Mouse (Mus musculus): ENCODE data around the gene Gm49322. TPM values are rescaled to one million over a fixed set of nuclear protein-coding genes. Genes with fewer than 3 reads are reported as not detected.

Gm49322 gene
- total RNA-seq, 2 experiments from 2014 or later, result 0.21 to 0.33 TPM

DNA sequence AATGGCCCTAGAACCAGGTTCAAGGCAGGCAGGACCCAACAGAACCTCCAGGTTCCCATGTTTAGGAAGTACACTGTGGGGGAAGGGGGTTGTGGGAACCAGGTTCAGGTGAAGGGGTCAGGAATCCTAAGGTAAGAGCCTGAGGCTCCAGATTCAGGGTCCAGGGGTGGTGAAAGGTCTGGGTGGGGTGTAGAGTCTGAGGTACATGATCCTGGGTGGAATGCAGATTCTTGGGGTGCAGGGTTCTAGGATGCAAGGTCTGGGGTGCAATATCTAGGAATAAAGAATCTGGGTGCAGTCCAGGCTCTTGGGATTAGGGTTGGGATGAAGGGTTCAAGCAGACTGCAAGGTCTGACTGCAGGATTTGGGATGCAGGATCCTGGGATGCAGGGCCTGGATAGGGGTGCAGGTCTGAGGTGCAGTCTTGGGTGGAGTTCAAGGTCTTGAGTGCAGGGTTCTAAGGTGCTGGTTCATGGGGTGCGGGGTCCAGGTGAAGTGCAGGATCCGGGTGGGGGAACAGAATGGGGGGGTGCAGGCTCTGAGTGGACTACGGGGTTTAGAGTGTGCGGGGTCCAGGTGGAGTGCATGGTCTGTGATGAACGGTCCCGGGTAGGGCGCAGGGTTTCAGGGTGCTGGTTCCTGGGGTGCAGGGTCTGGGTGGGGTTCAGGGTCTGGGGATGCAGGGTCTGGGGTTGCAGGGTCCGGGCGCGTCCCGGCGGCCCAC lies 49.7 kb downstream of the Gm49322 start:
- DNase-seq, result no peak

DNA sequence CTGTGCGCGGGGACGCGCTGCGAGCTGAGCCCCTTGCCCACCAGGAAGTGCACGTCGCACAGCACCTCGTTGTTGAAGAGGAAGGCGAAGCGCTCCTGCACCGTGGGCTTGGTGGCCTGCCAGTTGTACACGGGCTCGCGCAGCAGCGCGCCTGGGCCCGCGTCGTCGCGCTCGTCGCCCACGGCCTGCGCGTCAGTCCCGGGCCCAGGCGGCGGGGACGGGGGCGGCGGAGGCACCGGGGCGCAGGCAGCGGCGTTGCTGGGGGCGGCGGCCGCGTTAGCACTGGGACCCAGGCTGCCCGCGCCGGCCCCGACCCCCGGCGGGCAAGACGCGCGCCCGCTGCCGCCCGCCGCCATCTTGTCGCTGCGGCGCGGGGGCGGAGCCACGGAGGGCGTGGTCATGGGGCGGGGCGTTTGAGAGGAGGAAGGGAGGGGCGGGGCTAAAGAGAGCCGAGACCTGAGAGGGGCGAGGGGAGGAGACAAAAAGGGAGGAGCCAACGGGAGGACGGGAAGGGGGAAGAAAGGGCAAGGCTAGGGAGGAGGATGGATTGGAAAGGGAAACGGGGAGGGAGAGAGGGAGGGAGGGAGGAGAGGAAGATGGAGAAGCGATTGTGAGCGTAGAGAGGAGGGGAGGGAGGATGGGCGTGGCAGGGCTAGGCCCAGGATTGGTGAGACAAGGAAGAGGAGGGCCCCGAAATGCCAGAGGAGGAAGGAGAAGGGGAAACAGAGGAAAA lies 50.5 kb downstream of the Gm49322 start:
- peak; percentile 95 for DNase-seq

DNA sequence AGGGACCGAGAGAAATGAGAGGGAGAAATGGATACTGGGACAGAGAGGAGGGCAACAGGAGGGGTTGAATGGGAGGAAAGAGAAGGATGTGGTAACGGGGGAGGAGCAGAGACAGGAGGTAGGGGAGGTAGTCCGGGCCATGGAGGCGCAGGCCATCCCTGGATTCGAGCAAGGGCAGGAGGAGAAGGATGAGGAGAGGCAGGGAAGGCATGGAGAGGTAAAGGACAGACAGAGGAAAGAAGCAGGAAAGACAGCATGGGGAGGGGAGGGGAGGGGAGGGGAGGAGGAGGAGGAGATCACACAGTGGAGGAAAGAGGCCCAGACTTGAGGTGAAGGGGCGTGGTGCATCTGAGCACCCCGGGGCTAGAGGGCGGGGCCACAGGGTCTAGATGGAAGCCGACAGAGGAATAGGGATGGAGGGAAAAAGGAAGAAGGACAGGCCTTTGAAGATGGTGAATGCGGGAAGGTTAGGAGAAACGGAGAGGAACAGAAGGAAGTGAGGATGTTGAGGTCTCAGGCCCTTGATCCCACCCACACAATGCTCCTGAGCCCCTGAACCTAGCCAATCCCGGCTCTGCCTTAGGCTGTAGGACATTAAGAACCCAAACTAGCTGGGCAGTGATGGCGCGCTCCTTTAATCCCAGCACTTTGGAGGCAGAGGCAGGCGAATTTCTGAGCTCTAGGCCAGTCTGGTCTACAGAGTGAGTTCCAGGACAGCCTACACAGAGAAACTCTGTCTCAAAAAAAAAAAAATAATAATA lies 51.2 kb downstream of the Gm49322 start, which contains the start of gene Btbd2:
Gene Btbd2 (minus strand): TSS at position 209 of the 761 bp plus-strand sequence.
- DNase-seq, result no peak

DNA sequence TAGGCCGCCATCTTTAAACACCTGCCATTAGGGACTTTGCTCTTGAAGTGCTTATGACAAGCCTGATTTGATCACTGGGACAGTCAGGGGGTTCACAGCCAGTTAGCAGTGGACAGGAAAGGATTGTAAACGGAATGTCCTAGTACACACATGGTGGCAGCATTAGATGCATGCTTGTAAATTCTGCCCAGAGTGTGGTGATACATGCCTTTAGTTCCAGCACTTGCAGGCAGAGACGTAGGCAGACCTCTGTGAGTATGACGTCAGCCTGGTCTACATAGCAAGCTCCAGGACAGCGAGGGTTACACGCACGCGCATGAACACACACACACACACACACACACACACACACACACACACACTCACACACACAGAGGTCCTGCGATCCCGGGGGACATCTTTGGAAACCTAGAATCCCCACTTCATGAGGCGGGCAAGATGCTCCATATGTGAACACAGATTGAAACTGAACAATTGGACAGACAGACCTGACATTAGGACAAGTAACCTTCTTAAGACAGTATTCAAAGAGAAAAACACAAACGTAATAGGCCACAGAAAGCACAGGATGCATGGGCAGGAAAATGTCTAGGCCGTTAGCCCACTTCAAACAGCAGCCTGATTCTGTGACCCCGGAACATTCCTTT lies 52.5 kb downstream of the Gm49322 start:
- DNase-seq, result no peak

DNA sequence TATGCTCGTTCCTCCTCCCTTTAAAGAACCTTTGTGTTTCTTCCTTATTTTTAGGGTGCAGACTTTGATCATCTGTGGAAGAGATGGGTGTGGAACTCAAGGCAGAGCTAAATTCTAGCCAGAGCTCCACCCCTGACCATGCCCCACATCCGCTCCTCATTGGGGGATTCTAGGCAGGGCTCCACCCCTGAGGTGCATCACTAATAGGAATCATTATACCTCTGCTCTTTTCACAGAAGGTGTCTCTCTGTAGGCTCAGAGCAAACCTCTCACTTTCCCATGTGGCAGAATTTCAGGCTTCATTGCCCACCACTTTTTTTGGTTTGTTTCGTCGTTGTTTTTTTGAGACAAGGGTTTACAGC lies 53.0 kb downstream of the Gm49322 start:
- DNase-seq, result no peak

DNA sequence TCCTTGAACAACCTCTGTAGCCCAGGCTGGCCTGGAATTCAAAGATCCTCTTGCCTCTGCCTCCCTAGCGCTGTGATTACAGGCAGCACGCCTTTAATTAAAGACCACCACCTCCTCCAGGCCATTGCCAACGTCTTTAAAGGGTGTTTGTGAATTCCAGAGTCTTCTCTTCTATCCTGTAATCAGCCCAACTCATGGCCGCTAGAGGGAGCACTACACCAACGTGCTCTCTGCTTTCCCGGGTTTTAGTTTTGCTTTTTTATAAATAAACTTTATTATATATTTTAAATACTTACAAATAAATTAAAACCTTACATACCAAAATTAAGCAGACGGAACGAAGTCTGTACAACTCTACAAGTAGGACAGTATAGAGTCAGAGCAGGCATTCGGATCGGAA lies 53.4 kb downstream of the Gm49322 start:
- no peak for DNase-seq

DNA sequence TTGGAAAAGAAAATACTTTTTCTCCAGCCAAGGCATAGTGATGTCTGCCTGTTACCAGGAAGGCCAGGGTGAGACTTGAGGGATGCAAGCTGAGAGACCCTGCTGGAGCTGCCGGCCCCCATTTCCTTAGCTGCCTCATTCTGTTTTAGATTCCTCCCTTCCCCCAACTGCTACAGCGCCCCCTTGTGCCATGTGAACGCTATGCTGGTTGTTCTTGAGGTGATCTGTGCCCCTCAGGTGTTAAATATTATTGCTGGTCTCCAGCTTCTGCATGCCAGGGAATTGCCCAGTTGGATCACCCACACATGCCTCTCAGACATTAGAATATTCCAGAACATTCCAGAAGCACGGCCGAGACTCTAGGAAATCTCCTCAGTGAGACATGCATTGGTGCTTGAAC lies 55.3 kb downstream of the Gm49322 start:
- DNase-seq, result no peak

DNA sequence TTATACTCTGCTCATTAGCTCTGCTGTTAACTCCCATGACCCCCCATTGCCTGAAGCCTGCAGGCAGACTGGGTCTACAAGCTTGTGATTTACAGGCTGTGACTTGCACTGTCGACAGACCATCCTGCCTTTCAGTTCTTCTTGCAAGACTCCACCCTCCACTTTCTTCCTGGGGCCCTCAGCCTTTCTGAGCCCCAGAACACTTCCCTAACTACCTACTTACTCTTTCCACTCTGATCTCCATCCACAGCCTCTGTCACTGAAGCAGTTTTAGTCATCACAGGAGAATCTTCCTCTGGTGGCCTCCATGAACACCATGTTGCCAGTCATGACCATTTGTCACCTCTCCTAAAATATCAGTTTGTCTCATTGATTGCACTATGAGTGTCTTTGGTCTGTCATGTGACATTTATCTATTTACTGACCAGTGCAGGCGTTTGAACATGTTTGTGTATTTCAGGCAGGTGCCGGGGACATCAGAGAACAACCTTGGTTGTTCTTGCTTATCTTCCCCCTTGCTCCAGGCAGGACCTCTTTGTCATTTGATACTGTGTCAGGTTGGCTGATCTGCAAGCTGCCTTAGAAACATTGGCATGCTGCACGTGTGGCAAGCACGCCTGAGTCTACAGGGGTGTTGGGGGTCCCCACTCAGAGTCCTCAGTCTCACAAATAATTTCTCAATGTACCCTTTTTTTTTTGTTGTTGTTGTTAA lies 57.8 kb downstream of the Gm49322 start:
- no peak for DNase-seq

DNA sequence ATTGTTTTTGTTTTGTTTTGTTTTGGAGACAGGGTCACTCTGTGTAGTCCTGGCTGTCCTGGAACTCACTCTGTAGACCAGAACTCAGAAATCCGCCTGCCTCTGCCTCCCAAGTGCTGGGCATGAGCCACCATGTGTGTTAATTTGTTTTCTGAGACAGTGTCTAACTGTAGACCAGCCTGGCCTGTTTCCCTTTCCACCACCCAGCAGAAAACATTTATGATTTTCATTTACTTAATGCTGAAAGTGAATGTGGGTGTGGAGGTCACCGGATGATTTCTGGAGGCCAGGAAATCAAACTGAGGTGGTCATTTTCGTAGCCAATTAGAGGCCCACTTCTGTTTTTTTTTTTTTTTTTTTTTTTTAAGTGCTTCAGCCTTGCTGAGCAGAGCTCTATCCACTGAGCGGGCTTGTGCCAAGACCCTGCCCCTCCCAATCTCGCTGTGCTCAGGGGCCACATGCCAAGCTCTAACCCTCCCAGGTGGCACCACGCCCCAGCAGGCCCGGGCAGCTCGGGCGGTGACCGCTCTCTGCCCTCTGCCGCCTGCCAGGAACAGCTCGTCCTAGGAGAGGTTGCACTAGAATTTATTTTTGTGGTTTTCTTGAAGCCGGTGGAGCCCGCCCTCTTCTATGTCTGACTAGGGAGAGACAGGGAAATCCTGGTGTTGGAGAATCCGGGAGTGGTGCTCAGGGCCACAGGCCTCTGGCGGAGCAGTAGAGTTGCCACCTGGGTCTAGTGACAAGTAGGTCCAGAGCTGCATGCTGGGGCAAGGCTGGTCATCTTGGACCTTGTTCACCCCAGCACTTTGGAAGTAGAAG lies 58.6 kb downstream of the Gm49322 start:
- peak; percentile 97 for DNase-seq

DNA sequence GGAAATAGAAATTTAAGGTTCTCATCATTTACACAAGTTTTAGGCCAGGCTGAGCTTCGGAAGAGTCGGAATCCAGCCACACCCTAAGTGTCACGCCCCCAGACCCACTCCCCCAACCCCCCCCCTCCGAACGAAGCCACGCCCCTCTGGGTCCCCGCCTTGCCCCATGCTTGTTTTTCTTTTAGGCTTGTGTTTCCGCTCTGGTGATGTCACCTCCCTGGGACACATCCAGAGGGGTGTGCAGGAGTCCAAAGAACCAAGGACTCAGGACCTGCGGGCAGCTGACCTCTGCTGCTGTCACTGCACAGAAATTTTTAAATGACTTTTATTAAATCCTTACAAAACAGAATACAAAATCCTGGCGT lies 59.2 kb downstream of the Gm49322 start:
- DNase-seq, result peak; percentile 87

Small RNA genes lying within 50 kb of the gene (microRNA-seq; reads per million reads assigned to microRNA genes)
- gene Mir6912 (ENCODE audit: borderline replicate concordance in 2 of 2), result 0 reads per million in 2 experiments

Other genes starting within 250 kb of the Gm49322 start
- under 1 TPM; 0.13 TPM for gene Plk5, start 249.6 kb upstream of the Gm49322 start, total RNA-seq (2021)
- 1 to 10 TPM; 3.9 to 4.3 TPM for gene Mex3d, start 218.4 kb upstream of the Gm49322 start, total RNA-seq (2021)
- 10 to 100 TPM; 78.7 to 93.6 TPM for gene Mbd3, start 206.5 kb upstream of the Gm49322 start, total RNA-seq (2021)
- 100 to 1,000 TPM; 913 to 952 TPM for gene Uqcr11, start 199.2 kb upstream of the Gm49322 start, total RNA-seq (2021)
- gene Tcf3, start 172.4 kb upstream of the Gm49322 start, total RNA-seq (2021), result 10 to 100 TPM; 11.1 to 13.8 TPM
- not detected for gene Onecut3, start 111.2 kb upstream of the Gm49322 start, total RNA-seq (2021)
- gene Atp8b3, start 66.9 kb upstream of the Gm49322 start, total RNA-seq (2021), result not detected
- gene Rexo1, start 44.5 kb upstream of the Gm49322 start, total RNA-seq (2021), result 1 to 10 TPM; 8.4 to 9.3 TPM
- gene Klf16, start 28.7 kb upstream of the Gm49322 start, total RNA-seq (2021), result 1 to 10 TPM; 1.2 to 2.0 TPM
- gene Abhd17a, start 15.7 kb upstream of the Gm49322 start, total RNA-seq (2021), result 10 to 100 TPM; 53.8 to 58.8 TPM
- gene Scamp4, start 3.1 kb upstream of the Gm49322 start, total RNA-seq (2021), result 10 to 100 TPM; 14.3 to 18.4 TPM
- gene Adat3, start 3.1 kb upstream of the Gm49322 start, total RNA-seq (2021), result 1 to 10 TPM in 1 of 2 experiments, under 1 TPM in 1; 0.92 to 1.2 TPM
- 10 to 100 TPM; 85.8 to 99.9 TPM for gene Csnk1g2, start 16.8 kb downstream of the Gm49322 start, total RNA-seq (2021)
- 10 to 100 TPM; 30.5 to 31.4 TPM for gene Btbd2, start 51.0 kb downstream of the Gm49322 start, total RNA-seq (2021)
- gene Mknk2, start 72.1 kb downstream of the Gm49322 start, total RNA-seq (2021), result 100 to 1,000 TPM; 243 to 270 TPM
- 1 to 10 TPM; 5.7 to 6.8 TPM for gene Mob3a, start 96.0 kb downstream of the Gm49322 start, total RNA-seq (2021)
- gene Izumo4, start 96.2 kb downstream of the Gm49322 start, total RNA-seq (2021), result 1 to 10 TPM; 2.4 to 3.8 TPM
- gene Ap3d1, start 136.2 kb downstream of the Gm49322 start, total RNA-seq (2021), result 10 to 100 TPM; 22.1 to 25.0 TPM
- gene Dot1l, start 149.2 kb downstream of the Gm49322 start, total RNA-seq (2021), result 10 to 100 TPM; 24.6 TPM
- 10 to 100 TPM; 24.0 to 24.9 TPM for gene Sf3a2, start 192.2 kb downstream of the Gm49322 start, total RNA-seq (2021)
- 10 to 100 TPM; 22.4 to 27.3 TPM for gene Plekhj1, start 192.6 kb downstream of the Gm49322 start, total RNA-seq (2021)
- under 1 TPM; 0.20 to 0.21 TPM for gene Amh, start 199.2 kb downstream of the Gm49322 start, total RNA-seq (2021)
- 100 to 1,000 TPM; 395 to 415 TPM for gene Jsrp1, start 207.5 kb downstream of the Gm49322 start, total RNA-seq (2021)
- 100 to 1,000 TPM; 651 to 657 TPM for gene Oaz1, start 220.6 kb downstream of the Gm49322 start, total RNA-seq (2021)
- 10 to 100 TPM; 13.3 to 15.5 TPM for gene Lingo3, start 238.0 kb downstream of the Gm49322 start, total RNA-seq (2021)
- 10 to 100 TPM; 19.0 to 22.3 TPM for gene Lsm7, start 249.2 kb downstream of the Gm49322 start, total RNA-seq (2021)
- 10 to 100 TPM; 21.7 to 23.6 TPM for gene Sppl2b, start 249.3 kb downstream of the Gm49322 start, total RNA-seq (2021)

Data from gastrocnemius, postnatal 25 days (tissue).